Mouse (Mus musculus) lung, embryonic 16.5 days (tissue): Measurements from ENCODE around the gene Foxn1. TPM values are rescaled to one million over a fixed set of nuclear protein-coding genes. Genes with fewer than 3 reads are reported as not detected.

ENCODE experiments used
- ATAC-seq: fragments of 200-750 bp; cut with Nextera tagmentation; 2 replicates; pipeline ENCODE4 v1.8.0; 2017; ENCODE audit warnings: low read depth, mild to moderate bottlenecking, moderate library complexity
- H3K27ac ChIP-seq: fragments of 300-500 bp; sonication (generic); 2 replicates; pipeline ENCODE4 v1.5.1; 2014; ENCODE audit warnings: mild to moderate bottlenecking, control low read depth, low read length
- H3K27me3 ChIP-seq: fragments of 300-500 bp; sonication (generic); 2 replicates; pipeline ENCODE4 v1.6.1; 2014; ENCODE audit warnings: low read depth, low read length, mixed read lengths; ENCODE audit not compliant: control insufficient read depth, insufficient read depth
- H3K36me3 ChIP-seq: fragments of 300-500 bp; sonication (generic); 2 replicates; pipeline ENCODE4 v1.6.1; 2014; ENCODE audit warnings: low read length; ENCODE audit not compliant: control insufficient read depth, insufficient read depth
- H3K4me1 ChIP-seq: fragments of 300-500 bp; sonication (generic); replicated peaks from 2 replicates; pipeline ENCODE4 v1.6.1; 2014; ENCODE audit warnings: low read length, mixed read lengths; ENCODE audit not compliant: control insufficient read depth, insufficient read depth
- H3K4me2 ChIP-seq: fragments of 300-500 bp; sonication (generic); 2 replicates; pipeline ENCODE4 v1.6.1; 2014; ENCODE audit warnings: low read depth, low read length, control low read depth
- H3K4me3 ChIP-seq: fragments of 300-500 bp; sonication (generic); 2 replicates; pipeline ENCODE4 v1.5.1; 2014; ENCODE audit warnings: mild to moderate bottlenecking, low read length, control low read depth
- H3K9ac ChIP-seq: fragments of 300-500 bp; sonication (generic); 2 replicates; pipeline ENCODE4 v1.6.1; 2014; ENCODE audit warnings: low read length, control low read depth
- H3K9me3 ChIP-seq: fragments of 300-500 bp; sonication (generic); 2 replicates; pipeline ENCODE4 v1.6.1; 2016; ENCODE audit warnings: low read length; ENCODE audit not compliant: control insufficient read depth
- WGBS: fragments of 180-500 bp; shearing (Covaris S2); extraction: QIAGEN DNeasy Blood & Tissue Kit; methylation state at CpG from one replicate; pipeline ENCODE4 v1.1.7; 2014; 5-methylcytosine and 5-hydroxymethylcytosine counted together
- polyA plus RNA-seq: library from polyadenylated mRNA; unstranded; fragments of >200 nt; fragmentation: Nextera tagmentation; extraction: Ambion mirVana; gene quantifications from 2 replicates; pipeline ENCODE4 v1.2.1, GENCODE M21; 2015

Gene Foxn1
- polyA plus RNA-seq, 1 experiment from 2014 or later, result 0.77 TPM

GRCm38 (mm10) chr11:78344890-78345715 lies 41.3 kb downstream of the Foxn1 start:
- H3K4me1 ChIP-seq, result peaks cover 25% of the 10 kb centered on the region
- 0 out of 2 replicates have a peak overlapping the region, but pooled peaks have one; percentile 13 for H3K9ac ChIP-seq
- no peaks in the 10 kb centered on the region for H3K27me3 ChIP-seq
- no peaks in the 10 kb centered on the region for H3K9me3 ChIP-seq
- ATAC-seq, result peak; percentile 38
- WGBS, result 39% methylated on average over 8 of the region's 8 CpGs
- H3K27ac ChIP-seq, result peak overlapping the region; percentile 20; the same call in 1 of the 2 replicates
- H3K4me2 ChIP-seq, result peak overlapping the region; percentile 92; the same call in 1 of the 2 replicates
- peak overlapping the region; percentile 7; the same call in 1 of the 2 replicates for H3K4me3 ChIP-seq
- H3K36me3 ChIP-seq, result no peaks in the 10 kb centered on the region

GRCm38 (mm10) chr11:78344328-78344889 lies 41.9 kb downstream of the Foxn1 start:
- Histone ChIP-seq H3K4me2 (peak overlapping the region; percentile 92), H3K4me3 (peak overlapping the region; percentile 78), H3K27me3 (no peaks in the 10 kb centered on the region), H3K36me3 (peaks cover 2% of the 10 kb centered on the region; the same call in 1 of the 2 replicates), H3K9ac (peak overlapping the region; percentile 87; the same call in 1 of the 2 replicates), H3K4me1 (peaks cover 20% of the 10 kb centered on the region), H3K27ac (peak overlapping the region; percentile 32; the same call in 1 of the 2 replicates), H3K9me3 (no peaks in the 10 kb centered on the region)
- ATAC-seq, result no peak
- 62% methylated on average over 6 of the region's 6 CpGs for WGBS

- peaks cover 19% of the 10 kb centered on the region for H3K4me1 ChIP-seq
- H3K4me2 ChIP-seq, result peak within 1 kb of the TSS; percentile 92
- peak within 1 kb of the TSS; percentile 78 for H3K4me3 ChIP-seq
- H3K27me3 ChIP-seq, result no peaks in the 10 kb centered on the region
- no peaks in the 10 kb centered on the region for H3K9me3 ChIP-seq
- ATAC-seq, result peak; percentile 87
- peaks cover 5% of the 10 kb centered on the region; the same call in 1 of the 2 replicates for H3K36me3 ChIP-seq
- WGBS, result under 1% methylated on average over 54 of the region's 66 CpGs
- H3K9ac ChIP-seq, result peak within 1 kb of the TSS; percentile 87
- H3K27ac ChIP-seq, result peak within 1 kb of the TSS; percentile 32
Measured at GRCm38 (mm10) chr11:78343381-78344327, 42.7 kb downstream of the Foxn1 start, which contains the start of gene Unc119. Gene Unc119 (plus strand): TSS chr11:78343482.

GRCm38 (mm10) chr11:78341702-78342101 lies 44.7 kb downstream of the Foxn1 start:
- H3K27me3 ChIP-seq, result no peaks in the 10 kb centered on the region
- no peak overlapping the region for H3K27ac ChIP-seq
- WGBS, result 70% methylated on average over 12 of the region's 12 CpGs
- H3K4me3 ChIP-seq, result no peak overlapping the region
- no peak for ATAC-seq
- H3K4me1 ChIP-seq, result peaks cover 19% of the 10 kb centered on the region
- H3K9ac ChIP-seq, result no peak overlapping the region
- peaks cover 5% of the 10 kb centered on the region; the same call in 1 of the 2 replicates for H3K36me3 ChIP-seq
- H3K4me2 ChIP-seq, result no peak overlapping the region
- H3K9me3 ChIP-seq, result no peaks in the 10 kb centered on the region

GRCm38 (mm10) chr11:78337040-78337439 lies 49.3 kb downstream of the Foxn1 start:
- no peaks in the 10 kb centered on the region for H3K4me1 ChIP-seq
- H3K9ac ChIP-seq, result no peak overlapping the region
- WGBS, result 93% methylated on average over 8 of the region's 8 CpGs
- no peak for ATAC-seq
- no peak overlapping the region for H3K4me2 ChIP-seq
- H3K9me3 ChIP-seq, result no peaks in the 10 kb centered on the region
- H3K36me3 ChIP-seq, result peaks cover 7% of the 10 kb centered on the region
- no peak overlapping the region for H3K27ac ChIP-seq
- no peak overlapping the region for H3K4me3 ChIP-seq
- no peaks in the 10 kb centered on the region for H3K27me3 ChIP-seq

GRCm38 (mm10) chr11:78333992-78334391 lies 52.4 kb downstream of the Foxn1 start:
- 88% methylated on average over 5 of the region's 5 CpGs for WGBS
- no peak for ATAC-seq
- Histone ChIP-seq H3K9ac (no peak overlapping the region), H3K36me3 (peaks cover 2% of the 10 kb centered on the region), H3K4me1 (peaks cover 7% of the 10 kb centered on the region), H3K27me3 (no peaks in the 10 kb centered on the region), H3K27ac (no peak overlapping the region), H3K4me3 (no peak overlapping the region), H3K9me3 (no peaks in the 10 kb centered on the region), H3K4me2 (no peak overlapping the region)

DNA sequence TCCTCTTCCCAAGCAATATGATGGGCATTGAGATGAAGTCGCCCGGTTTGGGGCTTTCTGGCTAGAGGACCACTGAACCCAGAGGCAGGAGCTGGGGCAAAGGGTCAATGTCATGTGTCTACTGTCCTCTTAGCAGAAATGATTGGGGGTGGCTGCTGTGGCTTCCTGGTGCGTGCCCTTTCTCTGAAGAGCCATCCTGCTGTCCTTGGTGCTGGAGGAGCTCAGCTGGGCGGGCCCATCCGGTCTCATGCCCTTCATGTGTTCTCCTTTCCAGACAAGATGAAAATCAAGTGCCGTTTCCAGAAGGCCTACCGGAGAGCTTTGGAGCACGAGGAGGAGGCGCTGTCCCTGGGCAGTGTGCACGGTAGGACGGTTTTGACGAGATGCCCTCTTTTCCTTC lies 53.7 kb downstream of the Foxn1 start:
- Histone ChIP-seq H3K27me3 (no peaks in the 10 kb centered on the region), H3K9me3 (no peaks in the 10 kb centered on the region), H3K4me3 (no peak overlapping the region), H3K4me2 (no peak overlapping the region), H3K27ac (no peak overlapping the region), H3K9ac (no peak overlapping the region), H3K36me3 (peaks cover 2% of the 10 kb centered on the region), H3K4me1 (peaks cover 10% of the 10 kb centered on the region)
- WGBS, result 92% methylated on average over 12 of the region's 12 CpGs
- no peak for ATAC-seq

DNA sequence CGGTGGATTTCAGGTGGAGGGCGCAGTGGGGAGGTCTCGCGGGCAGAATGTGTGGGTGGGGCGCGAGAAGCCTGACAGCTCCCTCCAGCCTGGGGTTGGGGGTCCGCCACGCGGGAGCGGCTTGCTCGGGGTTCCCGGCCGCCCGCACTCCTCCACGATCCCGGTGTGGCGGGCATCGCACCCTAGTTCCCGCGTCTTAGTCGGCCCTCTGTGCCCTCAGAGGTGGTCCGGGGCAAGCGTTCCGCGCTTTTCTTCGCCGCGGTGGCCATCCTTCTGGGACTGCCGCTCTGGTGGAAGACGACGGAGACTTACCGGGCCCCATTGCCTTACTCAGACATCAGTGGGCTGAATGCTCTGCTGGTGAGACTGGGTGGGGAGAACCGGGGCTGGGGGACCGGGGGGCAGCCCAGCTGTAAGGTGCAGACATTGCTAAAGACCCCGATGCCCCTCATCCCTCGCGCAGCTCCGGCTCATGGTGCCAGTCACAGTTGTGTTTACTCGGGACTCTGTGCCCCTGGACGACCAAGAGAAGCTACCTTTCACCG lies 57.8 kb downstream of the Foxn1 start:
- peak overlapping the region; percentile 66 for H3K4me3 ChIP-seq
- H3K9ac ChIP-seq, result peak overlapping the region; percentile 89
- H3K4me1 ChIP-seq, result peaks cover 10% of the 10 kb centered on the region
- under 1% methylated on average over 39 of the region's 41 CpGs for WGBS
- H3K27ac ChIP-seq, result no peak overlapping the region
- H3K4me2 ChIP-seq, result peak overlapping the region; percentile 93
- ATAC-seq, result peak; percentile 40
- H3K9me3 ChIP-seq, result no peaks in the 10 kb centered on the region
- no peaks in the 10 kb centered on the region for H3K36me3 ChIP-seq
- H3K27me3 ChIP-seq, result no peaks in the 10 kb centered on the region
